Mouse (Mus musculus): ENCODE data around the gene Fam78a. TPM values are rescaled to one million over a fixed set of nuclear protein-coding genes. Genes with fewer than 3 reads are reported as not detected.
A peak's percentile ranks its signal among the peaks of the same experiment; 100 is the strongest.

Fam78a gene
- polyA plus RNA-seq, 1 experiment from 2014 or later, result 1.9 TPM

DNA sequence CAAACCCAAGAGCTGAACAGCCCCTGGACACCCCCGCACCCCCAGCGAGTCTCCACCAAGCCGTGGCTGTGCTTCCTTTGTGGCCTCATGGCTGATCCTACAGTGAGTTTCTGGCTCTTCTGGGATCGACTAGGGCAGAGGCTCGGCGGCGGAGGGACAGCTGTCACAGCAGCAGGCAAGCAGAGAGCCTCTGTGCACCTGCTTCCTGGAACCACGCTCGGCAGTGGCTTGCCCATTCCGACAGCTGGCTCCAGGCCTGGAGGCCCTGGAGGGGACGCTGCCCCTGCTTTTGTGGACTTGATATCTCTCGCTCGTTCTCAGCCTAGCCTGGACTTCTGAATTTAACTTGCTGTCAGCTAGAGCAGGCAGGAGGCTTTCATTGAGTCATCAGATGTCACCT is 19.7 kb downstream of the Fam78a start:
- H3K27me3 ChIP-seq, result peaks cover 3% of the 10 kb centered on the region; the same call in 1 of the 2 replicates
- no peak overlapping the region for H3K4me2 ChIP-seq
- no peaks in the 10 kb centered on the region for H3K9me3 ChIP-seq
- WGBS, result 72% methylated on average over 13 of the region's 13 CpGs
- H3K27ac ChIP-seq, result no peak overlapping the region
- H3K36me3 ChIP-seq, result no peaks in the 10 kb centered on the region
- H3K4me3 ChIP-seq, result no peak overlapping the region
- H3K4me1 ChIP-seq, result peaks cover 20% of the 10 kb centered on the region
- H3K9ac ChIP-seq, result 0 out of 2 replicates have a peak overlapping the region, but pooled peaks have one; percentile 3
- no peak for ATAC-seq (ENCODE audit: insufficient number of reproducible peaks, insufficient read depth, low FRiP score, low TSS enrichment, low read depth)

DNA sequence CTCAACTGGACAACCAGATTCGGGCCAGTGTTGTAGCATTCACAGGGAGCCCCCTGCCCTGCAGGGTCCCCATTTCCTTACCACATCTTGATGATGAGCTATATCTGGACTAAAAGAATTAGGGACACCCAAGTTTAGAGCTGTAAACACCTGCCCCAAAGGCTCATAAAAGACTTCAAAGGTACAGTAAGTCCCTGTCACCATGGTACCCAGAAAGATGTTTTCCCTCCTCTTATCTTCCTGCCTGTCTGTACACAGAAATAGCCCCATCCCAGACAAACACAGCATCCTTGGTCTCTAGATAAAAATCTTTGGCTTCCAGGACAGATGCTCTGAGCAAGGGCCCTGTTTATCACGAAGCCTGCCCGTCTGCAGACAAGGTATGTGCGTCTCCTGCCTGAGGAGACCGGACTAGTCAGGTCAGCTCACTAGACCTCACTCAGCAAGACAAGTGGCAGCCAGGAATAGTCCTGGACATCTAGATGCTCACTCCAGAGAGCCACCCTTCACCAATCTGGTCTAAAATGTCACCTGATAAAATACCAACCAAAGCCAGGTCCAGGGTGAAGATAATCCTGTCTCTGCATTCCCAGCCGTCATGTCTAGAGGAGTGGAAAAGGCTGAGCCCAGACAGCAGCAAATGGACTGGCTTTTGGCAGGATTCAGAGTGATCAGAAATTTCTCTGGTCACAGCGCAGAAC is 21.1 kb downstream of the Fam78a start:
- H3K36me3 ChIP-seq, result no peaks in the 10 kb centered on the region
- H3K27me3 ChIP-seq, result no peaks in the 10 kb centered on the region
- H3K27ac ChIP-seq, result no peak overlapping the region
- H3K4me1 ChIP-seq, result peaks cover 14% of the 10 kb centered on the region
- no peak overlapping the region for H3K4me2 ChIP-seq
- no peak overlapping the region for H3K9ac ChIP-seq
- no peaks in the 10 kb centered on the region for H3K9me3 ChIP-seq
- ATAC-seq (ENCODE audit: insufficient number of reproducible peaks, insufficient read depth, low FRiP score, low TSS enrichment, low read depth), result no peak
- WGBS, result 76% methylated on average over 7 of the region's 7 CpGs
- no peak overlapping the region for H3K4me3 ChIP-seq

DNA sequence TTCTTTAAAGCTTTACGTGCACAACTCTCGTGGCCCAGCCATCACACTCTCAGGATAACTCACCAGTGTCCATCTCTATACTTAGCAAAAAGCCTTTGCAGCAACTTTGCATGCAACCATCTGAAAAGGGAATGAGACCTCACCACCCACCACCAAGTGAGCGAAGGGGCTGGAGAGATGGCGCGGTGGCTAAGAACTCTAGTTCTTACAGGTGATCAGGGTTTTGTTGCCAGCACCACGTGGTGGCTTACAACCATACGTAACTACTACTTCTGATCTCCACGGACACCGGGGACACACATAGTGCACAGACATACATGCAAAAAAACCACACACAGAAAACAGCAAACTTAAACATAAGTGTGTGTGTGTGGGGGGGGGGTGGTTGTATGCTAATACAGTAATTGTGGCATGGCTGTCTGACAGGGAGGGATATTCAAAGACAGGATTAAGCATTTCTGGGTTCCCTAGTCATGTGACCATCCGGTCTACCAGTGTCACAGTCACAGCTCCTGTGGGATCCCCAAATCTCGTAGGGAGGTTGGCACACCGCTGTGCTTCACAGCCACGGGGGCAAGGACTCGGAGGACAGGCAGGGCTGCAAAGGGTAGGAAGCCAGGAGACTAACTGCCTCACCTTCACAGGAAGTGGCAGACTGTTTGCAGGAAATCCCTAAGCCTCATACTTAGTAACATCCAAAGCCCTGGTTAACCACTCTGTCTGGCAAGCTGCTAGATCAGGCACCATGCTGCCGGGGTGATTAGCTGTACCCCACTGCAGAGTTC is 21.8 kb downstream of the Fam78a start:
- Histone ChIP-seq H3K4me3 (no peak overlapping the region), H3K27ac (no peak overlapping the region), H3K9me3 (no peaks in the 10 kb centered on the region), H3K4me2 (no peak overlapping the region), H3K36me3 (no peaks in the 10 kb centered on the region), H3K27me3 (no peaks in the 10 kb centered on the region), H3K9ac (no peak overlapping the region), H3K4me1 (peaks cover 11% of the 10 kb centered on the region)
- 82% methylated on average over 15 of the region's 15 CpGs for WGBS
- ATAC-seq (ENCODE audit: insufficient number of reproducible peaks, insufficient read depth, low FRiP score, low TSS enrichment, low read depth), result no peak

DNA sequence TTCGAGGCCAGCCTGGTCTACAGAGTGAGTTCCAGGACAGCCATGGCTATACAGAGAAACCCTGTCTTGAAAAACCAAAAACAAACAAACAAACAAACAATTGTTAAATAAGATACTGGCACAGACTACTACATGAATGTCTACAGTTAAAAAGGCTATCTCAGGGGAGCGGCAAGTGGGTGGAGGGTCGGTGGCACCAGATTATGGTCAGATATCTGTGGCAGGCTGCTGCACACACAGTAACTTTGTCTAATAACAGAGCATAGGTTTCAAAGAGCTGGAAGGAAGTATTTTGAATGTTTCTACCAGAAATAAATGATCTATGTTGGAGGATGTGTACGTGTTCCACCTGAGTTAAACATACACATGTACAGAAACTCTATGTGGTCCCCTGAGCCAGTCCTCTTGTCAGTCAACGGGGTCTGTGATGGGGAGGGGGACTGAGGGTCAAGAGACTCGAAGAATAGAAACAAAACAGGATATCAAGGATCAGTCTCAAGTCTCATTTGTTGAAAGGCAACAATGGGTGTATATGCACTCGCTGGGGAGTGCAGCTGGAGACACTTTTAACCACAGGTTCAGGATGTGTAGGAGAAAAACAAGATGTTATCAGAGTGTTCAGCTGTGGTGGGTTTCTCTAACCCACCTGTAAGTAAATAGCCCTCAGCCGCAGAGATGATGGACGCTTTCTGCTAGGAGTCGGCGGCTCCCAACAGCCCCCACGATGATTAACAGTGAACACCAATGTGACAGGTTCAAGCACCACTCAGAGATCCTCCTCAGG is 22.7 kb downstream of the Fam78a start:
- no peak overlapping the region for H3K9ac ChIP-seq
- no peak for ATAC-seq (ENCODE audit: insufficient number of reproducible peaks, insufficient read depth, low FRiP score, low TSS enrichment, low read depth)
- no peaks in the 10 kb centered on the region for H3K36me3 ChIP-seq
- no peaks in the 10 kb centered on the region for H3K9me3 ChIP-seq
- H3K4me1 ChIP-seq, result peaks cover 11% of the 10 kb centered on the region
- no peaks in the 10 kb centered on the region for H3K27me3 ChIP-seq
- H3K4me2 ChIP-seq, result no peak overlapping the region
- WGBS, result 65% methylated on average over 12 of the region's 12 CpGs
- H3K27ac ChIP-seq, result no peak overlapping the region
- H3K4me3 ChIP-seq, result no peak overlapping the region

DNA sequence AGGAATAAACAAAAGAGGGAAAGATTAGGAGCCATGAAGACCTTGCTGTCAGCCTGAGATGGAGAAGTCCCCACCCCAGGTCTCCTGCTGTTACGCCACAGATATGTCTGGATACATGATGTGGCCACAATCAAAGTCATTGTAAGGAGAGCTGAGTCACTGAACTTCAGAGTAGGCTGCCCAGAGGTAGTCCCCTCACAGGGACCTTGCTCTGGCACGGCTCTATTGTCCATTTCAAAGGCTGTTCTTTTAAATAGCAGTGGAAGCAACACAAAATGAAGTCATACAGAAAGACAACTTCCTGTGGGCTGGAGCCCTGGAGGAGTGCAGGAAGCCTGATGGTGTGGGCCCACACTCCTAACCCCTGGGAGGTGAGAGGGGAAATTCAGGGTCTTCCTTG is 23.5 kb downstream of the Fam78a start:
- no peaks in the 10 kb centered on the region for H3K36me3 ChIP-seq
- no peaks in the 10 kb centered on the region for H3K27me3 ChIP-seq
- no peak overlapping the region for H3K4me2 ChIP-seq
- no peak overlapping the region for H3K9ac ChIP-seq
- no peak for ATAC-seq (ENCODE audit: insufficient number of reproducible peaks, insufficient read depth, low FRiP score, low TSS enrichment, low read depth)
- H3K27ac ChIP-seq, result no peak overlapping the region
- H3K9me3 ChIP-seq, result no peaks in the 10 kb centered on the region
- peaks cover 11% of the 10 kb centered on the region for H3K4me1 ChIP-seq
- 72% methylated on average over 2 of the region's 2 CpGs for WGBS
- no peak overlapping the region for H3K4me3 ChIP-seq

DNA sequence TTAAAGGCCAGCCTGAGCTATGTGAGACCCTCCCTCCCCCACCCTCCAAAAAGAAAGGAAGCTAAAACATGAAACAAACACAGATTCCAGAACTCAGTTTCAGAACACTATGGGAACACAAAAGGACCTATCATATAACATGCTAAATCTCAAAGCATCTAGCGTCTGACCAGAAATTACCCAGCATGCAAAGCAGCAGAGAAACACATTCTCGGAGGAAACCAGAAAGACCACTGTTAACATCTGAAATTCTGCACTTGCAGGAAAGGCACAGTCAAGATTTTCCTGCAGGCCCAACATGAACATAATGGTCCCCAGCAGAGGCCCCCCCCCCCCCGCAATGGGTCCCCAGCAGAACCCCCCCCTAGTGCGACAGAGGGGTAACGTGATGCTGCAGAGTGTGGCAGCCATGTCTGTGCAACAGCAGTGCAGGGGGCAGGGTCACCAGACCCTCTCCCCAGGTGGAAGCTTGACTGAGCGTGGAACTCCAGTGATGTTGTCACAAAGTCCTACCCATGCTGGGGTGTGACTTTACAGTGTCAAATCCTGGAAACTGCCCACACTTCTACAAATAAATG is 24.3 kb downstream of the Fam78a start:
- WGBS, result 35% methylated on average over 6 of the region's 6 CpGs
- peak overlapping the region; percentile 31 for H3K4me2 ChIP-seq

DNA sequence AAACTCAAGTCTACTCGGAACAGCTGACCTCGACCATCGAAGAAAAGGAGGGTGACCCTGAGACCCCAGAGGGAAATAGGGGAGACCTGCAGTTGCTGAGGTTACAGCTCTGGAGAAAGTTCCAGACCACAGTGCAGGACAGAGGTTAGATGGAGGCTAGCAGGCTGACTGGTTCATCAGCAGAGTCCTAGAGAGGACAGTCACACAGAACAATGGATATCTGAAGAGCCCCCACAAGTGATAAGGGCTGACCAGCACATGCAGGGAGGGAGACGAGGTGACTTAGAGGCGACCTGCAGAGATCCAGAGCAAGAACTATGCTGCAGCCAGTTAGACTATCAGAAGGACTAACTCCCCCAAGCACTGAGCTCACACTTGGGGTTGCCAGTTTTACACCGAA is 25.0 kb downstream of the Fam78a start:
- no peak overlapping the region for H3K4me3 ChIP-seq
- no peak overlapping the region for H3K4me2 ChIP-seq
- H3K9ac ChIP-seq, result no peak overlapping the region
- no peaks in the 10 kb centered on the region for H3K27me3 ChIP-seq
- no peaks in the 10 kb centered on the region for H3K36me3 ChIP-seq
- peaks cover 12% of the 10 kb centered on the region for H3K4me1 ChIP-seq
- peak overlapping the region; percentile 33; the same call in 1 of the 2 replicates for H3K27ac ChIP-seq
- WGBS, result 73% methylated on average over 6 of the region's 6 CpGs
- ATAC-seq (ENCODE audit: insufficient number of reproducible peaks, insufficient read depth, low FRiP score, low TSS enrichment, low read depth), result no peak
- no peaks in the 10 kb centered on the region for H3K9me3 ChIP-seq

More for the DNA sequence above, 24.3 kb downstream of the Fam78a start:
- Histone ChIP-seq H3K9me3 (no peaks in the 10 kb centered on the region), H3K9ac (no peak overlapping the region), H3K4me1 (peaks cover 12% of the 10 kb centered on the region), H3K27ac (peak overlapping the region; percentile 60; the same call in 1 of the 2 replicates), H3K4me3 (no peak overlapping the region), H3K36me3 (no peaks in the 10 kb centered on the region), H3K27me3 (no peaks in the 10 kb centered on the region)
- no peak for ATAC-seq (ENCODE audit: insufficient number of reproducible peaks, insufficient read depth, low FRiP score, low TSS enrichment, low read depth)

DNA sequence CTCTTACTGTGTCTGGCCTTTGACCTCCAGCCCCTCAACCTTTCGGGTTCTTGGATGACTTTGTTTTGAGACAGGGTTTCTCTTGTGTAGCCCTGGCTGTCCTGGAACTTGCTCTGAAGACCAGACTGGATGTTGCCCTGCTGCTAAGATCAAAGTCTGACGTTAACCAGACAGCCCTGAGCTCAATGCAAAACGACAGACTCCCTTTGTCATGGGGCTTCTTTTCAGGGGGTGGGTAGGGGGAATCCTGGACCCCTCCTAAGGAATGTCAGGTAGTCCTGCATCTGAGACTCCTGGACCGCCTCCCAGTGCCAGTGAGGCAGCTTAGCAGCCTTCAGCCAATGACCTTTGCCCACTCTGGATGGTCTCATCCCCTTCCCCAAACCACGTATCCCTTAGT is 25.9 kb downstream of the Fam78a start:
- H3K4me3 ChIP-seq, result no peak overlapping the region
- H3K27ac ChIP-seq, result no peak overlapping the region
- H3K4me1 ChIP-seq, result peaks cover 12% of the 10 kb centered on the region
- no peak overlapping the region for H3K9ac ChIP-seq
- no peaks in the 10 kb centered on the region for H3K36me3 ChIP-seq
- no peaks in the 10 kb centered on the region for H3K27me3 ChIP-seq
- no peaks in the 10 kb centered on the region for H3K9me3 ChIP-seq
- no peak overlapping the region for H3K4me2 ChIP-seq
- 30% methylated on average over 5 of the region's 5 CpGs for WGBS
- no peak for ATAC-seq (ENCODE audit: insufficient number of reproducible peaks, insufficient read depth, low FRiP score, low TSS enrichment, low read depth)

DNA sequence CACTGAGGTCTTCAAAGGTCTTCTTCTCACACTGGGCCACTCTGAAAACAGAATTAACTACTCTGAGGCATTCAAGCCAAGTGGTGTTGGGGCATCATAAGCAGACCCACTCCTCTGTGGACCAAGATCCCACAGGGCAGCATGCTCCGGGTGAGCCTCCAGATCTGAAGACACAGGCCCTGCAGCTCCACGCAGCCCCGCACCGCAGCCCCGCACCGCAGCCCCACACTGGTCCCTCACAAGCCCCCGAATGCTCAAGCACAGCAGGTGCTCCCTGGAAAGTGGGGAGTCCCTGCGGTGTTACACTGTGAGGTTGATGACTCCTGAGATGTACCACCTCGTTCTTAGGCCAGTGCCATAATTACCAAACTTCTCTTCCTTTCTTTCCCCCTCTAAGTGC is 26.4 kb downstream of the Fam78a start:
- ATAC-seq (ENCODE audit: insufficient number of reproducible peaks, insufficient read depth, low FRiP score, low TSS enrichment, low read depth), result no peak
- H3K4me3 ChIP-seq, result no peak overlapping the region
- H3K36me3 ChIP-seq, result peaks cover 4% of the 10 kb centered on the region; the same call in 1 of the 2 replicates
- H3K9me3 ChIP-seq, result no peaks in the 10 kb centered on the region
- H3K4me1 ChIP-seq, result peaks cover 12% of the 10 kb centered on the region
- no peaks in the 10 kb centered on the region for H3K27me3 ChIP-seq
- 68% methylated on average over 9 of the region's 9 CpGs for WGBS
- no peak overlapping the region for H3K9ac ChIP-seq
- no peak overlapping the region for H3K27ac ChIP-seq
- no peak overlapping the region for H3K4me2 ChIP-seq

DNA sequence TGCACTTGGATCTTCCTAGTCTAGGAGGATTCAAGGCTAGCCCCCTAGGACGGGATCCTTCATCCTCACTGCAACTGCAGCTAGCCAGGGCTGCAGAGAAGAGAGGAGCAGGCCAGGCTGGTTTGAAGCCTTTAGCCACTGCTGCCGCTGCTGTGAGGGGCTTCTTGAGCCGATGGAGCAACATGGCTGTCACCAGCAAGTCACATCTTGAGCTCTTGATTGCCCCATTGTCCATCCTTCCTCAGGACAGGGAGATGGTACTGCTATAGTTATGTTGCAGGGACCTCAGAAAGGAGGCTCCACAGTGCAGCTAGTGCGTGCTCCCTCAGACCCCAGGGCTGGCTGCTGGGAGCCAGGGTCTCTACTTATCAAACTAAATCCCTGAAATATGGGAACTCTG is 26.9 kb downstream of the Fam78a start:
- peaks cover 5% of the 10 kb centered on the region; the same call in 1 of the 2 replicates for H3K36me3 ChIP-seq
- ATAC-seq (ENCODE audit: insufficient number of reproducible peaks, insufficient read depth, low FRiP score, low TSS enrichment, low read depth), result no peak
- 71% methylated on average over 4 of the region's 4 CpGs for WGBS
- no peak overlapping the region for H3K4me2 ChIP-seq
- H3K4me1 ChIP-seq, result peaks cover 12% of the 10 kb centered on the region
- no peaks in the 10 kb centered on the region for H3K9me3 ChIP-seq
- H3K27ac ChIP-seq, result no peak overlapping the region
- no peak overlapping the region for H3K9ac ChIP-seq
- H3K27me3 ChIP-seq, result no peaks in the 10 kb centered on the region
- no peak overlapping the region for H3K4me3 ChIP-seq

DNA sequence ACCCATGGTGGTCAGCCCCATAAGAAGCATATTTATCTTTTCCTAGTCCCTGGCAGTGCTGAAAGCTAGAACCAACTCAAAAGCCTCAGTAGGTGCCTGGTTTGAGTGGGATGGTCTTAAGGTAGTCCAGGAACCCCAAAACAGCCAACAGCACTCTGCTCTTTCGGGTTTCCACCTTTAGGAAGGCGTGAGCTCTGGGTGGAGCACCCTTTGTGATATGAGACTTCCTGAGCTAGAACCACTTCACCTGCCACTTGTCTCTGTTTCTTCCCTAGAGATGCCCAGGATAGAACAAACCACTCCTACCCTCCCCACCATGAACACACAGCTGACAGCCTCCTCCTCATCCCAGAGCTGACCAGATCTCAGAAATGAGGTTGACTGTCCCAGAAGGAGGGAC is 27.3 kb downstream of the Fam78a start:
- Histone ChIP-seq H3K4me2 (no peak overlapping the region), H3K9ac (no peak overlapping the region), H3K36me3 (peaks cover 8% of the 10 kb centered on the region), H3K9me3 (no peaks in the 10 kb centered on the region), H3K27me3 (no peaks in the 10 kb centered on the region), H3K4me3 (no peak overlapping the region), H3K4me1 (peaks cover 12% of the 10 kb centered on the region), H3K27ac (no peak overlapping the region)
- 89% methylated on average over 2 of the region's 2 CpGs for WGBS
- no peak for ATAC-seq (ENCODE audit: insufficient number of reproducible peaks, insufficient read depth, low FRiP score, low TSS enrichment, low read depth)

Measured in embryonic facial prominence, embryonic 13.5 days (tissue).